Mouse (Mus musculus): Measurements from ENCODE around the gene Cttnbp2. TPM values are rescaled to one million over a fixed set of nuclear protein-coding genes. Genes with fewer than 3 reads are reported as not detected.

The Cttnbp2 gene
- polyA plus RNA-seq, 1 experiment, result not detected

GRCm38 (mm10) chr6:18540396-18540795 lies 25.8 kb upstream of the Cttnbp2 start:
- no peak overlapping the region for H3K4me3 ChIP-seq
- no peak overlapping the region for H3K4me2 ChIP-seq (ENCODE audit: low read depth)
- no peaks in the 10 kb centered on the region for H3K79me2 ChIP-seq (ENCODE audit: control insufficient read depth, insufficient read depth)
- no peak for TF ChIP-seq MYOD1 (IDR thresholded peaks at IDR 0.05; ENCODE audit: control insufficient read depth in 1 of 3, insufficient read length in 2 of 3, low read depth in 2 of 3)
- no peak for TF ChIP-seq POLR2AphosphoS2 (IDR thresholded peaks at IDR 0.05; ENCODE audit: insufficient read length, low read depth)
- no peak for TF ChIP-seq TCF12 (IDR thresholded peaks at IDR 0.05; ENCODE audit: insufficient read depth, poor library complexity, severe bottlenecking)
- no peak for TF ChIP-seq SRF (IDR thresholded peaks at IDR 0.05; ENCODE audit: control insufficient read depth, insufficient read length, low read depth)
- no peak for TF ChIP-seq MAX (IDR thresholded peaks at IDR 0.05; ENCODE audit: low read depth)
- TF ChIP-seq MYOG (IDR thresholded peaks at IDR 0.05; ENCODE audit: control insufficient read depth in 1 of 3, insufficient read depth in 1 of 3, insufficient read length in 2 of 3, low read depth in 2 of 3), result no peak
- TF ChIP-seq USF1 (IDR thresholded peaks at IDR 0.05; ENCODE audit: low read depth), result no peak
- no peak for TF ChIP-seq POLR2A (IDR thresholded peaks at IDR 0.05; ENCODE audit: insufficient read length, low read depth)
- TF ChIP-seq CEBPB (IDR thresholded peaks at IDR 0.05; ENCODE audit: insufficient read depth, poor library complexity, severe bottlenecking), result no peak
- no peak for TF ChIP-seq REST (IDR thresholded peaks at IDR 0.05; ENCODE audit: insufficient read depth, insufficient read length)
- TF ChIP-seq TCF3 (IDR thresholded peaks at IDR 0.05; ENCODE audit: insufficient read length, low read depth), result no peak
- TF ChIP-seq E2F4 (IDR thresholded peaks at IDR 0.05; ENCODE audit: insufficient read depth), result no peak
- H3K27me3 ChIP-seq (ENCODE audit: control insufficient read depth, insufficient read depth, insufficient read length), result no peaks in the 10 kb centered on the region
- no peaks in the 10 kb centered on the region for H3K36me3 ChIP-seq (ENCODE audit: control insufficient read depth, insufficient read depth)
- no peak overlapping the region for H3ac ChIP-seq (ENCODE audit: control insufficient read depth, insufficient read length)

GRCm38 (mm10) chr6:18530394-18530793 lies 15.8 kb upstream of the Cttnbp2 start:
- Histone ChIP-seq H3ac (ENCODE audit: control insufficient read depth, insufficient read length) (no peak overlapping the region), H3K36me3 (ENCODE audit: control insufficient read depth, insufficient read depth) (no peaks in the 10 kb centered on the region), H3K4me3 (no peak overlapping the region), H3K4me2 (ENCODE audit: low read depth) (no peak overlapping the region), H3K79me2 (ENCODE audit: control insufficient read depth, insufficient read depth) (no peaks in the 10 kb centered on the region), H3K27me3 (ENCODE audit: control insufficient read depth, insufficient read depth, insufficient read length) (no peaks in the 10 kb centered on the region)
- TF ChIP-seq MAX (IDR thresholded peaks at IDR 0.05; ENCODE audit: low read depth) (no peak), TCF12 (IDR thresholded peaks at IDR 0.05; ENCODE audit: insufficient read depth, poor library complexity, severe bottlenecking) (no peak), MYOG (IDR thresholded peaks at IDR 0.05; ENCODE audit: control insufficient read depth in 1 of 3, insufficient read depth in 1 of 3, insufficient read length in 2 of 3, low read depth in 2 of 3) (no peak), USF1 (IDR thresholded peaks at IDR 0.05; ENCODE audit: low read depth) (no peak), POLR2AphosphoS2 (IDR thresholded peaks at IDR 0.05; ENCODE audit: insufficient read length, low read depth) (no peak), SRF (IDR thresholded peaks at IDR 0.05; ENCODE audit: control insufficient read depth, insufficient read length, low read depth) (no peak), CEBPB (IDR thresholded peaks at IDR 0.05; ENCODE audit: insufficient read depth, poor library complexity, severe bottlenecking) (no peak), REST (IDR thresholded peaks at IDR 0.05; ENCODE audit: insufficient read depth, insufficient read length) (no peak), E2F4 (IDR thresholded peaks at IDR 0.05; ENCODE audit: insufficient read depth) (no peak), TCF3 (IDR thresholded peaks at IDR 0.05; ENCODE audit: insufficient read length, low read depth) (no peak), MYOD1 (IDR thresholded peaks at IDR 0.05; ENCODE audit: control insufficient read depth in 1 of 3, insufficient read length in 2 of 3, low read depth in 2 of 3) (no peak), POLR2A (IDR thresholded peaks at IDR 0.05; ENCODE audit: insufficient read length, low read depth) (no peak)

GRCm38 (mm10) chr6:18517626-18518025 lies 3.0 kb upstream of the Cttnbp2 start:
- TF ChIP-seq CEBPB (IDR thresholded peaks at IDR 0.05; ENCODE audit: insufficient read depth, poor library complexity, severe bottlenecking) (no peak), POLR2AphosphoS2 (IDR thresholded peaks at IDR 0.05; ENCODE audit: insufficient read length, low read depth) (no peak), E2F4 (IDR thresholded peaks at IDR 0.05; ENCODE audit: insufficient read depth) (no peak), USF1 (IDR thresholded peaks at IDR 0.05; ENCODE audit: low read depth) (no peak), POLR2A (IDR thresholded peaks at IDR 0.05; ENCODE audit: insufficient read length, low read depth) (no peak), MYOD1 (IDR thresholded peaks at IDR 0.05; ENCODE audit: control insufficient read depth in 1 of 3, insufficient read length in 2 of 3, low read depth in 2 of 3) (no peak), TCF3 (IDR thresholded peaks at IDR 0.05; ENCODE audit: insufficient read length, low read depth) (no peak), MYOG (IDR thresholded peaks at IDR 0.05; ENCODE audit: control insufficient read depth in 1 of 3, insufficient read depth in 1 of 3, insufficient read length in 2 of 3, low read depth in 2 of 3) (no peak), SRF (IDR thresholded peaks at IDR 0.05; ENCODE audit: control insufficient read depth, insufficient read length, low read depth) (no peak), REST (IDR thresholded peaks at IDR 0.05; ENCODE audit: insufficient read depth, insufficient read length) (no peak), TCF12 (IDR thresholded peaks at IDR 0.05; ENCODE audit: insufficient read depth, poor library complexity, severe bottlenecking) (no peak)
- Histone ChIP-seq H3ac (ENCODE audit: control insufficient read depth, insufficient read length) (no peak overlapping the region), H3K36me3 (ENCODE audit: control insufficient read depth, insufficient read depth) (no peaks in the 10 kb centered on the region), H3K4me2 (ENCODE audit: low read depth) (no peak overlapping the region), H3K79me2 (ENCODE audit: control insufficient read depth, insufficient read depth) (no peaks in the 10 kb centered on the region), H3K27me3 (ENCODE audit: control insufficient read depth, insufficient read depth, insufficient read length) (no peaks in the 10 kb centered on the region), H3K4me3 (no peak overlapping the region)

- no peak overlapping the region for H3ac ChIP-seq (ENCODE audit: control insufficient read depth, insufficient read length)
- H3K79me2 ChIP-seq (ENCODE audit: control insufficient read depth, insufficient read depth), result no peaks in the 10 kb centered on the region
- no peak overlapping the region for H3K4me3 ChIP-seq
- no peak overlapping the region for H3K4me2 ChIP-seq (ENCODE audit: low read depth)
- no peak for TF ChIP-seq USF1 (IDR thresholded peaks at IDR 0.05; ENCODE audit: low read depth)
- no peak for TF ChIP-seq MYOD1 (IDR thresholded peaks at IDR 0.05; ENCODE audit: control insufficient read depth in 1 of 3, insufficient read length in 2 of 3, low read depth in 2 of 3)
- TF ChIP-seq MYOG (IDR thresholded peaks at IDR 0.05; ENCODE audit: control insufficient read depth in 1 of 3, insufficient read depth in 1 of 3, insufficient read length in 2 of 3, low read depth in 2 of 3), result no peak
- TF ChIP-seq CEBPB (IDR thresholded peaks at IDR 0.05; ENCODE audit: insufficient read depth, poor library complexity, severe bottlenecking), result no peak
- TF ChIP-seq E2F4 (IDR thresholded peaks at IDR 0.05; ENCODE audit: insufficient read depth), result no peak
- no peak for TF ChIP-seq POLR2AphosphoS2 (IDR thresholded peaks at IDR 0.05; ENCODE audit: insufficient read length, low read depth)
- TF ChIP-seq REST (IDR thresholded peaks at IDR 0.05; ENCODE audit: insufficient read depth, insufficient read length), result no peak
- no peak for TF ChIP-seq TCF12 (IDR thresholded peaks at IDR 0.05; ENCODE audit: insufficient read depth, poor library complexity, severe bottlenecking)
- TF ChIP-seq MAX (IDR thresholded peaks at IDR 0.05; ENCODE audit: low read depth), result no peak
- TF ChIP-seq TCF3 (IDR thresholded peaks at IDR 0.05; ENCODE audit: insufficient read length, low read depth), result no peak
- TF ChIP-seq POLR2A (IDR thresholded peaks at IDR 0.05; ENCODE audit: insufficient read length, low read depth), result no peak
- TF ChIP-seq SRF (IDR thresholded peaks at IDR 0.05; ENCODE audit: control insufficient read depth, insufficient read length, low read depth), result no peak
- H3K27me3 ChIP-seq (ENCODE audit: control insufficient read depth, insufficient read depth, insufficient read length), result no peaks in the 10 kb centered on the region
- H3K36me3 ChIP-seq (ENCODE audit: control insufficient read depth, insufficient read depth), result no peaks in the 10 kb centered on the region
Measured at GRCm38 (mm10) chr6:18513611-18514473, 801 bp downstream of the Cttnbp2 start.

Data from myocyte (in vitro differentiated cells).